Mouse (Mus musculus) lung, embryonic 16.5 days (tissue): ENCODE results near the gene Mst1r. TPM values are rescaled to one million over a fixed set of nuclear protein-coding genes. Genes with fewer than 3 reads are reported as not detected.

Experiments used
- ATAC-seq: fragments of 200-750 bp; cut with Nextera tagmentation; 2 replicates; pipeline ENCODE4 v1.8.0; 2017; ENCODE audit warnings: low read depth, mild to moderate bottlenecking, moderate library complexity
- H3K27ac ChIP-seq: fragments of 300-500 bp; sonication (generic); 2 replicates; pipeline ENCODE4 v1.5.1; 2014; ENCODE audit warnings: mild to moderate bottlenecking, control low read depth, low read length
- H3K27me3 ChIP-seq: fragments of 300-500 bp; sonication (generic); 2 replicates; pipeline ENCODE4 v1.6.1; 2014; ENCODE audit warnings: low read depth, low read length, mixed read lengths; ENCODE audit not compliant: control insufficient read depth, insufficient read depth
- H3K36me3 ChIP-seq: fragments of 300-500 bp; sonication (generic); 2 replicates; pipeline ENCODE4 v1.6.1; 2014; ENCODE audit warnings: low read length; ENCODE audit not compliant: control insufficient read depth, insufficient read depth
- H3K4me1 ChIP-seq: fragments of 300-500 bp; sonication (generic); replicated peaks from 2 replicates; pipeline ENCODE4 v1.6.1; 2014; ENCODE audit warnings: low read length, mixed read lengths; ENCODE audit not compliant: control insufficient read depth, insufficient read depth
- H3K4me2 ChIP-seq: fragments of 300-500 bp; sonication (generic); 2 replicates; pipeline ENCODE4 v1.6.1; 2014; ENCODE audit warnings: low read depth, low read length, control low read depth
- H3K4me3 ChIP-seq: fragments of 300-500 bp; sonication (generic); 2 replicates; pipeline ENCODE4 v1.5.1; 2014; ENCODE audit warnings: mild to moderate bottlenecking, low read length, control low read depth
- H3K9ac ChIP-seq: fragments of 300-500 bp; sonication (generic); 2 replicates; pipeline ENCODE4 v1.6.1; 2014; ENCODE audit warnings: low read length, control low read depth
- H3K9me3 ChIP-seq: fragments of 300-500 bp; sonication (generic); 2 replicates; pipeline ENCODE4 v1.6.1; 2016; ENCODE audit warnings: low read length; ENCODE audit not compliant: control insufficient read depth
- WGBS: fragments of 180-500 bp; shearing (Covaris S2); extraction: QIAGEN DNeasy Blood & Tissue Kit; methylation state at CpG from one replicate; pipeline ENCODE4 v1.1.7; 2014; 5-methylcytosine and 5-hydroxymethylcytosine counted together
- polyA plus RNA-seq: library from polyadenylated mRNA; unstranded; fragments of >200 nt; fragmentation: Nextera tagmentation; extraction: Ambion mirVana; gene quantifications from 2 replicates; pipeline ENCODE4 v1.2.1, GENCODE M21; 2015

Gene Mst1r
- polyA plus RNA-seq, 1 experiment from 2014 or later, result 6.0 TPM

DNA sequence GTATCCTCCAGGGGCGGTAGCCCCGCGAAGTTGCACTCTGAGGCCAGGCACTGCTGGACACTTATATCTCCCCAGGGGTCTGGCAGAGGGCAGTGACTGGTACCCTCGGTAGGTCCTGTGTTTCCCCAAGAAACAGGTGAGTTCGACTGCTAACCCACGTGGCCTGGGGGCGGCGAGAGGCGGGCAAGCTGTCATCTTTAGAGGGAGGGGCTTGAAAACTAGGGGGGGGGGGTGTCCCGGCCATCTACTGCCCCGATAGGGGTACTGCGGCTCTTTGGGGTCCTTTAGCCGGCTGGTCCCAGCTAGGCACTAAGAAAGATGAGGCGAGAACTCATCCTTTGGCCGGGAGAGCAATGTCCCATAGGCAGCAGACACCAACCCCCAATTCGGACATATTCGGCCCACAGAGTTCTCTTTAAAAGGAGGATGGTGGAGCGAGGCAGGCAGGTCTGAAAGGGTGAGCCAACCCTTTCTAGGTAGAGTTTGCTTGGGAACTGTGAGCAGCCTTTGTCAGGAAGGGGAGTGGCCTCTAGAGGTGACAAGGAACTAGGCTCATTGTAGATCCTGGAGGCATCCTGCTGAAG lies 18.3 kb upstream of the Mst1r start:
- Histone ChIP-seq H3K4me2 (peak overlapping the region; percentile 93), H3K4me1 (peaks cover 14% of the 10 kb centered on the region), H3K27ac (peak overlapping the region; percentile 61), H3K9me3 (no peaks in the 10 kb centered on the region), H3K9ac (peak overlapping the region; percentile 88), H3K36me3 (no peaks in the 10 kb centered on the region), H3K4me3 (peak overlapping the region; percentile 88), H3K27me3 (peaks cover 3% of the 10 kb centered on the region; the same call in 1 of the 2 replicates)
- WGBS, result under 1% methylated on average over 18 of the region's 18 CpGs
- ATAC-seq, result peak; percentile 65

DNA sequence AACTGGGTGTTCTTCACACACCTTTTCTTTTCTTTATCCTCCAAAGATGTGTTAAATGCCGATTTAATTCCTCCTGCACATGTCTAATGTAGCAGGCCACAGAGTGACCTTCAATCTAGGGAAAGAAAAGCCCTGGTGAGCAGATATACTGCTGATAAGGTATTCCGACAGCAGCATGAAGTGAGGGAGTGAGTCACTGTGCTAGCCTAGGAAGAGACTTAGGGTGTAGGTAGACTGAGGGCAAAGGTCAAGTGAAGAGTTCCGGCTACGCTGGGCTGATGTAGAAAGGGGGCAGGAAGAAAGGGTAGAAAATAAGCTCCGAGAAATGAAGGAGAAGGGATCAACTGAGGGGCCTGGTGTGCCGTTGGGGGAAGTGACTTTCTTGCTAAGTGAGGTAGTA lies 16.4 kb upstream of the Mst1r start:
- no peaks in the 10 kb centered on the region for H3K36me3 ChIP-seq
- no peak for ATAC-seq
- H3K27ac ChIP-seq, result peak overlapping the region; percentile 37; the same call in 1 of the 2 replicates
- no peak overlapping the region for H3K4me3 ChIP-seq
- H3K4me2 ChIP-seq, result no peak overlapping the region
- no peak overlapping the region for H3K9ac ChIP-seq
- no peaks in the 10 kb centered on the region for H3K9me3 ChIP-seq
- WGBS, result 59% methylated on average over 6 of the region's 6 CpGs
- peaks cover 3% of the 10 kb centered on the region; the same call in 1 of the 2 replicates for H3K27me3 ChIP-seq
- peaks cover 14% of the 10 kb centered on the region for H3K4me1 ChIP-seq

GRCm38 (mm10) chr9:107891023-107891422 lies 15.7 kb upstream of the Mst1r start:
- H3K9ac ChIP-seq, result no peak overlapping the region
- no peak overlapping the region for H3K4me2 ChIP-seq
- H3K27ac ChIP-seq, result no peak overlapping the region
- H3K36me3 ChIP-seq, result no peaks in the 10 kb centered on the region
- no peak for ATAC-seq
- peaks cover 14% of the 10 kb centered on the region for H3K4me1 ChIP-seq
- H3K4me3 ChIP-seq, result no peak overlapping the region
- 100% methylated on average over 1 of the region's 1 CpGs for WGBS
- peaks cover 3% of the 10 kb centered on the region; the same call in 1 of the 2 replicates for H3K27me3 ChIP-seq
- H3K9me3 ChIP-seq, result no peaks in the 10 kb centered on the region

DNA sequence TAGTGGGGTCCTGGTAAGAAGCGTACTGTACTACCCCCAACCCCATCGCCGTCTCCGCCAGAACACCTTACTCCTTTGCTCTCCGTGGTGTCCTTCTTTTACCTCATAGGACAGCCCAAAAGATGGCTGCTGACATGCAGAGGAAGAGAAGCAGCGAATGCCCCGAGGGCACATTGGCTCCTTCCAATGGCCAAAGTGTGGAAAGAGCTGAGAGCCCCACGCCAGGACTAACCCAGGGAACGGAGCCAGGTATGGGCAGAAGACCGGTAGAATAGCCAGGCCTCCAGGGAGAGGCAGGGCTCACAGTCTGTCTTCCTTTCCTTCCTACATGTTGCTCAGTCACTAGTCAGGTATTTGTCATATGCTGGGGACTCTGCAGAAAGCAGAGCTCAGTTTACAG lies 8.1 kb upstream of the Mst1r start:
- no peak overlapping the region for H3K27ac ChIP-seq
- no peak overlapping the region for H3K9ac ChIP-seq
- H3K9me3 ChIP-seq, result no peaks in the 10 kb centered on the region
- H3K4me3 ChIP-seq, result no peak overlapping the region
- WGBS, result 87% methylated on average over 10 of the region's 10 CpGs
- no peaks in the 10 kb centered on the region for H3K4me1 ChIP-seq
- ATAC-seq, result no peak
- H3K36me3 ChIP-seq, result 0 out of 2 replicates have a peak, but pooled peaks cover 4% of the 10 kb centered on the region
- H3K27me3 ChIP-seq, result peaks cover 5% of the 10 kb centered on the region; the same call in 1 of the 2 replicates
- no peak overlapping the region for H3K4me2 ChIP-seq

GRCm38 (mm10) chr9:107899855-107900254 lies 6.8 kb upstream of the Mst1r start:
- 71% methylated on average over 12 of the region's 12 CpGs for WGBS
- Histone ChIP-seq H3K4me2 (no peak overlapping the region), H3K27me3 (peaks cover 5% of the 10 kb centered on the region; the same call in 1 of the 2 replicates), H3K9me3 (no peaks in the 10 kb centered on the region), H3K9ac (no peak overlapping the region), H3K36me3 (0 out of 2 replicates have a peak, but pooled peaks cover 4% of the 10 kb centered on the region), H3K4me3 (no peak overlapping the region), H3K27ac (no peak overlapping the region), H3K4me1 (0 out of 2 replicates have a peak, but pooled peaks cover under 1% of the 10 kb centered on the region)
- no peak for ATAC-seq

DNA sequence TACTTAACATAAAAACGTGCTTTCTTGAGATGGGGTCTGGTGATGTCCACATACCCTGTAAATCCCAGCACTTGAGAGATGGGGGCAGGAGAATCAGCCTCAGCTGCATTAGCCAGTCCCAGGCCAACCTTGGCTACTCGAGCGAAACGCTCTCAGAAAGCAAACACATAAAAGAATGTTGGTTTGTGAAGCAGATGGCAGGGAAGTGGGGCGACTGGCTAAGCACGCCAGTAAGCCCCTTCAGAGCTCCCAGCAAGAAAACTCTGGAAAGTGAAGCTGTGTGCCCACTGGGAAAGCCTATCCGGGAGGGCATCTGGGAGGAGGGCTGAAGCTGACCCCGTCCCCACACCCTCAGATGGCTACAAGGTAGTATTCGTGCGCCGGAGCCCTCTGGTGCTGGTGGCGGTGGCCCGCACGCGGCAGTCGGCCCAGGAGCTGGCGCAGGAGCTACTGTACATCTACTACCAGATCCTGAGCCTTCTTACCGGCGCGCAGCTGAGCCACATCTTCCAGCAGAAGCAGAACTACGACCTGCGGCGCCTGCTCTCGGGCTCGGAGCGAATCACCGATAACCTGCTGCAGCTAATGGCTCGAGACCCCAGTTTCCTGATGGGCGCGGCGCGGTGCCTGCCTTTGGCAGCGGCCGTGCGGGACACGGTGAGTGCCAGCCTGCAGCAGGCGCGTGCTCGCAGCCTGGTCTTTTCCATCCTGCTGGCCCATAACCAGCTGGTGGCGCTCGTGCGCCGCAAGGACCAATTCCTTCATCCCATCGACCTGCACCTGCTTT lies 5.6 kb upstream of the Mst1r start:
- Histone ChIP-seq H3K4me2 (peak overlapping the region; percentile 60), H3K36me3 (0 out of 2 replicates have a peak, but pooled peaks cover 4% of the 10 kb centered on the region), H3K9me3 (no peaks in the 10 kb centered on the region), H3K4me1 (peaks cover 2% of the 10 kb centered on the region; the same call in 1 of the 2 replicates), H3K27ac (no peak overlapping the region), H3K4me3 (peak overlapping the region; percentile 35), H3K9ac (peak overlapping the region; percentile 27), H3K27me3 (peaks cover 5% of the 10 kb centered on the region; the same call in 1 of the 2 replicates)
- WGBS, result 10% methylated on average over 44 of the region's 44 CpGs
- peak; percentile 56 for ATAC-seq

- H3K9me3 ChIP-seq, result no peaks in the 10 kb centered on the region
- H3K4me3 ChIP-seq, result peak overlapping the region; percentile 35
- H3K27me3 ChIP-seq, result peaks cover 5% of the 10 kb centered on the region; the same call in 1 of the 2 replicates
- peak overlapping the region; percentile 60 for H3K4me2 ChIP-seq
- WGBS, result 24% methylated on average over 17 of the region's 17 CpGs
- H3K4me1 ChIP-seq, result peaks cover 8% of the 10 kb centered on the region
- 0 out of 2 replicates have a peak, but pooled peaks cover 4% of the 10 kb centered on the region for H3K36me3 ChIP-seq
- ATAC-seq, result no peak
- H3K9ac ChIP-seq, result no peak overlapping the region
- no peak overlapping the region for H3K27ac ChIP-seq
Measured at GRCm38 (mm10) chr9:107901627-107901914, 5.1 kb upstream of the Mst1r start.

- no peaks in the 10 kb centered on the region for H3K9me3 ChIP-seq
- no peak overlapping the region for H3K27ac ChIP-seq
- peaks cover 5% of the 10 kb centered on the region; the same call in 1 of the 2 replicates for H3K27me3 ChIP-seq
- peaks cover 23% of the 10 kb centered on the region for H3K4me1 ChIP-seq
- ATAC-seq, result peak; percentile 56
- WGBS, result 3% methylated on average over 4 of the region's 4 CpGs
- H3K4me2 ChIP-seq, result no peak overlapping the region
- H3K36me3 ChIP-seq, result 0 out of 2 replicates have a peak, but pooled peaks cover 4% of the 10 kb centered on the region
- no peak overlapping the region for H3K4me3 ChIP-seq
- no peak overlapping the region for H3K9ac ChIP-seq
Measured at GRCm38 (mm10) chr9:107904726-107905125, 1.9 kb upstream of the Mst1r start.
